Mouse (Mus musculus) lung, postnatal 0 days (tissue): ENCODE measurements around the gene Ppp1r9b.

Experiments used
- CTCF ChIP-seq: IDR thresholded peaks from 2 replicates; pipeline ENCODE4 v1.5.1; 2016; ENCODE audit warnings: antibody characterized with exemption, mild to moderate bottlenecking
- EP300 ChIP-seq: IDR thresholded peaks from 2 replicates; pipeline ENCODE4 v1.6.1; 2016; ENCODE audit warnings: antibody characterized with exemption, mild to moderate bottlenecking, control low read depth

- no peak for TF ChIP-seq CTCF
- TF ChIP-seq EP300: no peak
Observed at GRCm38 (mm10) chr11:94987341-94987740, 3.5 kb upstream of the Ppp1r9b start.
